Mouse (Mus musculus) CD4-positive, CD25-positive, alpha-beta regulatory T cell, adult 2 months (primary cell): Measurements from ENCODE around the gene Gm37240.
A peak's percentile ranks its signal among the peaks of the same experiment; 100 is the strongest.

Experiments
- DNase-seq: peaks from one replicate; pipeline ENCODE4 v3.0.0-alpha.2; 2012; ENCODE audit warnings: low read depth, low spot score

Gene Gm37240

DNA sequence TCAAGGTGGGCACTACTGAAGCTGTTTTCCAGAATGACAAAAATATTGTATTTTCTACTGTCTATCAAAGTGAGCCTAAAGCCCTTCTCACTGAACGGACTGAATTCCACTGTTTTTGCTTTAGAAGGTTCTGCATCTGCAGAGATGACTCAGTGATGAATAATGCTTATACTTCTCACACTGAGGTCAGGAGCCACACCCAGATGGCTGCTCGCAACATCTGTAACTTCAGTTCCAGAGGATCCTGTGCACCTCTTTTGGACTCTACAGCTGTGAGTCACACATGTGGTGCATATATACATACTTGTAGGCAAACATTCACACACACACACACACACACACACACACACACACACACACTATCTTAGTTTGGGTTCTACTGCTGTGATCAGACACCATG is 602.8 kb downstream of the Gm37240 start:
- no peak for DNase-seq

DNA sequence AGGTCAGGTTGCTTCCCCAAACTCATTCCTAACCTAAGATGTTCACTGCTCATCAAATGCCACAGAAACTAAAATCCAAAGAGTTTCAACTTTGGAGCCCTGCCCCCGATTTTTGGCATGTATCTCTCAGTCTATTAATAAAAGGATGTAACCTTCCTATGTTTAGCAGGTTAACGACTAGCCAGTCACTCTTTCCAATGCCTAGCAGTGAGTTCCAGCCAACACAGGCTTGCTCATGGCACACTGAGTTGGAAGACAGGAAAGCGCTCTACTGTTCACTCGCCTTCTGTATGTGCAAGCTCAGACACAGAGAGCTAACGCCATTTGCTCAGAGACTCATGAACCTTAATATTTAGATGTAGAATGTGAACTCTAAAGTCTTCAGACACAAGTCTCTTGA is 604.5 kb downstream of the Gm37240 start:
- DNase-seq, result no peak

GRCm38 (mm10) chr3:85275075-85275474 is 612.2 kb downstream of the Gm37240 start:
- peak; percentile 10 for DNase-seq

GRCm38 (mm10) chr3:85271491-85271890 is 615.8 kb downstream of the Gm37240 start:
- DNase-seq, result no peak

DNA sequence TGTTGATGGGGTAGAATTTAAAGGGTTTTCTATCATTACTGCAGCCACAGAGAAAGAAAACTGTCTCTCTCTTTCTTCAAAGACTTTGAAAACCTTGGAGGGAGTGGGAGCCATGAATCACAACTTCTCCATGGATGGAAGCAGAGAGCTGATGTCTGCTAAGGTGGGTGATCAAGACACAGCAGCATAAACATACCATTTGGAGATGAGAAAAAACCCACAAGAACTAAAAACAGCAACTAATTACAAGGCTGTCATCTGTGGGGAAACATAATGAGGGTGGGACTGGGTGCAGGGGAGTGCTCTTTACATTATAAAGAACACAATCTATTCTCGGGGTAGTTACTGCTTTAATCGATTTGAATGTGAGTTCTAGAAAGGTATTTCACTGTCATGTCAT is 622.4 kb downstream of the Gm37240 start:
- no peak for DNase-seq

DNA sequence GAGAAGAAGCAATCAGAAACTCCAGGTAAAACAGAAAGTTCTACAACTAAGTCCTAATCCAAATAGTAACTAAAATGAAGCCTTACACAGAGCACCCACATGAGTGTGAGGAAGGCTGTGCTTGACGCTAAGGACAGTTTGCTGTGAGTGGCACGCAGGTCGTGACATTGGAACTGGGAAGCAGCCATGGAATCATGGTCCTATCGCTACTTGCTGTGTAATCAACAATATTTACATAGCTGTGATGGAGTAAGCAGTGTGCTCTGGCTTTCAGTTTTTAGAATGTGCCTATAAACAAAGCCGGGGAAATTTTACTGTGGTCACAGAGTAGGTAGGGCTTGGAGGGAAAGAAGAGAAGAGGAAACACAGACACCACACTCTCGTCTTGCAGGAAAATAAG is 622.8 kb downstream of the Gm37240 start:
- no peak for DNase-seq

DNA sequence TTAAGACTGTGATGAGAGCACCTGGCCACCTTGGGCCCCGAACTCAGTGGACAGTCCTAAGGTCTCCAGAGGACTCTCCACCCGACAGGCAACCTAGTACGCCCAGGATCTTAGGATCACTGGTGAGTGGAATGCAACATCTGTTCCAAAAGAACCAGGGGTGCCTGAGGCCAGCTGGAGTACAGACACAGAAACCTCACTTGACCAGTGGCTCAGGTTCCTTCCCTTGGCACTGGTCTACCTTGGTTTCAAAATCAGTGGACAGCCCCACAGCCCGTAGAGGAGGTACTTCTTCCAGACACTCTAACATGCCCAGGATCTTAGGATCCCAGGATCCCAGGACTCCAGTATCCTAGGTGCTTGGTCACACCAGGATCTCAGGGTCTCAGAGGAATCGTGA is 632.8 kb downstream of the Gm37240 start:
- DNase-seq, result no peak

DNA sequence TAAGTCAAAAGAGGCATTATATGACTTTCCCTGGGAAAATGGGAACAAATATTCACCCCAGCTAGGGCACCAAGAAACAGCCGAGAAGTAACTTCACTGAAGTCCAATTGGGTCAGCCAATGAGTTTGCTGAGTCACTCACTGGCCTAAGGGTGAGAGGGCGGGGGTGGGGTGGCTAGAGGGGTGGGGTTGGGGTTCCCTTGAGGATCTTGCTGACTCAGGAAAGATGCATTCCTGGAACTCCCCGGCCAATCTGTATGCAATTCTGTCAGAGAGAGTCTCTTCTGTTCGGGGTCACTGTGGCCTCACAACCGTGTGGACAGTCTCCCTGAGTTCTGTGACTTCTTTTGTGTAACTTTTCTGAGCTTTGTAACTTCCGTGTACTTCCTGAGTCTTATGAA is 635.7 kb downstream of the Gm37240 start:
- DNase-seq, result no peak

DNA sequence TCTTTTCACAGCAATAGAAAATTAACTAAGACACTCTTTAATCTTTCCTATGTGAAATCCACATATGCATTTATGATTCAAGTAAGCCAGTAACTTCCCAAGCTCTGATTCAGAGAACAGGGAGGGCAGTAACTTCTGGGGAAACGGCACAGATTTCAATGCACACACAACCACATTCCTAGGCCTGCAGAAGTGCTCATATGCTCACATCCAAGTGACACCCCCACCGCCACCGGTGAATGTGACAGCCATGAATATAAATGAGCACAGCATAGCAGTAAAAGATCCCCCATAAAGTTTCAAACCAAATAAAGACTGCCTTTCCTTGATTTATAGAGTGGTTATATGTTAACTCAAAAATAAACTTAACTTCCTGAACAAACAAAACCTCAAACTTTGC is 641.2 kb downstream of the Gm37240 start:
- no peak for DNase-seq

DNA sequence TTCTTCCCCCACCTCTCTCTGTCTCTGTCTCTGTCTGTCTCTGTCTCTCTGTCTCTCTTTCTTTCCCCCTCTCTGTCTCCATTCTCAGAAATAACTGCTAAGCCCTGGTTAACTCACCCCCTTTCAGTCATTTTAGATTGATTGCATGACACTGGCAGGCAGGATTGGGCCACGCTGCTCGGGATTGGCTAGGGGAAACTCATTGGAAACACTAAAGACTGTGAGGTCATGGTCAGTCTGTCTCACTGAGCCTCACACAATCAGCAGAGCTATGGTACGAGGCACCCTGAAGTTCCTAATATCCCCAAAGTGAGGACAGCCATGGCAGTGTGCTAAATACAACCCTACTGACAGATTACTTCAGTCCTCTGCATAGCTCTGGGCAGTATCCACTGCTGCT is 650.8 kb downstream of the Gm37240 start:
- no peak for DNase-seq

GRCm38 (mm10) chr3:85232846-85233245 is 654.5 kb downstream of the Gm37240 start:
- DNase-seq, result no peak

DNA sequence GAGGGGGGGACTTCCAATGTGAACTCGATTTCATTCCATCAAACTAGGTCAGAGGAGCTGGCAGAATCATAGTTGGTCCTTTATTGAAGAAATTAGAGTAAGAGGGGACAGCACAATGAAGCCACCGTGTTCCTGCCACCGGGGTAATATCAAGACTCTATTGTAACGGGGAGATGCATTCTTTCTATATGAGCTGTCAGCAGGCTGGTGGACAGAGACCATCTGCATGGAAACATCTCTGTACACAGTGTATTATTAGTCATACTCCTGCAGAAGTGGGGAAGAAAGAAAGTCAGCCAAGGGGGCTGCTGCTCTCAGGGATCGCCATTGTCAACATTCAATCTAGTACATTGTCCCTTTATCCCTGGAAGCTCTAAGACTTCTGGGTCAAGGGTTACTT is 665.3 kb downstream of the Gm37240 start:
- no peak for DNase-seq

GRCm38 (mm10) chr3:85214926-85215325 is 672.4 kb downstream of the Gm37240 start:
- DNase-seq, result no peak

DNA sequence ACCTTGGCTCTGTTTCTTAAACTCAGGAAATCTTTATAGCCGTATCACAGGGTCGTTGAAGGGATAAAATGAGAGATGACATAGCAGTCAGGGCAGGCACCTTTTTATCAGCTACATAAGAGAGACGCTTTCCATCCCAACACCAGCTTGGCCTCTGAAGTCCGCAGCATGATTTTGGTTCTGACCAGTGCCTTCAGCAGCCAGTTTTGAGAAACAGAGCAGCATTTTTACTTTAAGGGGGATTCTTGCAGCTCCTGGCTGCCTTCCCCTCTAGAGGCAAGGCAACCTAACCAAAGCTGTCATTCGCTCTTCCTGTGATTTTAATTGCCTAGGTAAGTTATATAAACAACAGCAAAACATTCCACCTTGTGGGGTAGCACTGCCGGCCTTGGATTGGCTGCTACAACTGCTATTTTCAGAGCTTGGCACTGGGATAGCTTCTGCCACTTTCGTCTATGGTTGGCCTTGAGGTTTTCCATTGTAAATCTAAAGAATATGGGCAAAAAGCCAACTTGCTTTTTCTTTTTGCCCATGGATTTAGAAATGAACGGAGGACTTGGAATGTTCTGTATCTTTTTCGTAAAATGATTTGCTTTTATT is 674.5 kb downstream of the Gm37240 start:
- DNase-seq, result no peak

DNA sequence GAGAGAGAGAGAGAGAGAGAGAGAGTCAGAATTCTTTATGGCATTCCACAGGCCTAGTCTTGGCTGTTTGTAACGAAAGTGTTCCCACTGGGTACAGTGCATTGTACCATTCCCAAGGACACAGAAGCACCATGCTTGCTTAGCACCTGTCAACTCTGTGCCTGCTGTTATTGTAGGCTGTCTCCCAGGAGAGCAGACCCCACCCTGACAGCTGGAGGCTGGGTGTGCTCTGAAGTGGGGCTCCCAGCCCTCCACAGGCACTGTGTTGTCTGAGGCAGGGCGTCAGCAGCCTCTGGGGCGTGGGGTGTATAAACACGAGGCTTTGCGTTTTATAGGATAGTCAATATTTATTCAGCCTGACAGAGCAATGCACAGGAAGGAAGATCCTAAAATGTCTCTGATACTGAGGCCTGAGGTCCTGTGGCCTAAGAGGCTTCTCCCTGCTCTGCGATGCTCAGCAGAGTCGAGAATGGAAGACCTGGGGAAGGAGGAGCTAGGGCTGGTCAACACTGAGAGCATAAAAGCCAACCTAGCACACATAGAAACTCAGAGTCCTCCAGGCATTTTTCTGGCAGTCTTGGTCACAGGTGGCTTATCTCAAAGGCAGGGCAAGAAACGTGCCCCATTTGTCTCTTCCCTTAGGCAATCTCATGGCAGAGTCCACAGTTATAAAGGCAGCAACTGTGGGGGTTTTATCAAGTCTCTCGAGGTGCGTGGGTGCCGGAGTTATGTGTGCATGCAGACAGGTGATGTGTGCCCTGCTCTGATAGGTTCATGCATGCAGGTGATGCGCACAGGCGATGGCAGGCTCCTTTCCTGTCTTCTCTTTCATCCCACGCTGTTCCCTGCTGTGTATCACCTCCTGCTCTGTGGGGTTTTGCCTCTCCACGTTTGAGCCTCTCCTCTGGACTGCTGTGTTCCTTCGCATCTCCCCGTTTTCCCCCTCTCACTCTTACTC is 677.2 kb downstream of the Gm37240 start:
- no peak for DNase-seq

DNA sequence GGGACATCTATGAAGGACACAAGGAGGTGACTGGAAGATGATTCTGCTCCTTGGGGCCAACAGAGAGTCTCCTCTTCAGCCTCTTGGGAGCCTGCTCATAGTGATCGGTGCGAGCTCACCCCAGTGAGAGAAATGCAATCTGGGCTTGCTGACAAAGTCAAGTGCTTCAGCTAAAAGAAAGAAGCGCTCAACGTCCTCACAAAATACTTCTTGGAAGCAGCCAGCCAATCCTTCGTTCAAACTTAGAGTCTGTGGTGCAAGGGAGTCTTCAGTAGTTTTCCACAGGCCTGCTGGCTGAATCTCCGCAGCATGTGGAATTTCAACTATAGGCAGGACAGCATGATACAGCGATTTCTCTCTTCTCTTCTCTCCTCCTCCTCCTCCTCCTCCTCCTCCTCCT is 680.8 kb downstream of the Gm37240 start:
- no peak for DNase-seq

DNA sequence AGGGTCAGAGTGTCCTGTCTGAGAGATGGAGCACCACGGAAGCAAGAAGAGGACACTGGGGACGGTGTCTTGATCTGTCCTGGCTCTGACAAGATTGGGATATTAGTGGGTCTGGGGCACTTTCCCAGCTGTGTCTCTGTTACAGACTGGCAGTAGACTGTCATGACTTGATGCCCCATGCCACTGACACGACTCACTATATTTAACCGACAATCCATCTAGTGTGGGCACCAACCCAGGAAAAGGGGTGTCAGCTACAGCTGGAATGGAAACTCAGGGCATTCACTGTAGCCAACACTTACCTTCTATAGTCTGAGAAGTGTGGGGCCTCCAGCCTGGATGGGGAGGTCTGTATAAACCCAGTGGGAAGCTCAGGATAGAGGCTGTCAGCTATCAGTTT is 681.4 kb downstream of the Gm37240 start:
- no peak for DNase-seq

DNA sequence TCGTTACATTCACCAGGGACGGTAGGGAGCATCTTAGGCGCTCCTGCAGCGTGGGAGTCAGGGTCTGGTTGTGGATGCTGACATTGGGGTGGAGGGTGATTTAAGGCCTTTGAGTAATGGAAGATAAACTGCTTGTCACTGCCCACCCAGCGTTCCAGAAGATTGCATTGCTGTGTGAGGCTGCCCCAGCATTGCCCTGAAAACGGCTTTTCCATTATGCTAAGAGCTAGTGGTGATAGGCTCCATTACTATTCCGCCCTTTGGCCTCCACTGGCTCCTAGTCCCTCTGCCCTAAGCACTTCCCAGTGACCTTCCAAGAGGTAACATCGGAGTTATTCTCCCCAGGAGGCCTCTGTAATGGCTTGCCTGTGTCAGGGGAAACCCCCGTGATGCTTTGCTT is 683.7 kb downstream of the Gm37240 start:
- no peak for DNase-seq

DNA sequence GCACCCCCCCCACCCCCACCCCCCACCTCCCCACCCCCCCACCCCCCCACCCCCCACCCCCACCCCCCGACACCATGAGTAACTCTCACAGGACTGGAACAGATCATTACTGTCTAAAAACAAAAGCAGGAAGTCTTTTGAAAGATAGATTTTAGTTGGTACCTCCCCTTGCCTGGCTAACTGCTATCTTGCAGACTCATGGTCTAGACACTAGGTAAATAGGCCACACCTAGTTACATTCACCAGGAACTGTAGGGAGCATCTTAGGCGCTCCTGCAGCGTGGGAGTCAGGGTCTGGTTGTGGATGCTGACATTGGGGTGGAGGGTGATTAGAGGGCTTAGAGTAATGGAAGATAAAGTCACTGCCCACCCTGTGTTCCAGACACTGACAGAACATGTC is 684.6 kb downstream of the Gm37240 start:
- DNase-seq, result peak; percentile 40

- no peak for DNase-seq
These were observed 685.5 kb downstream of the Gm37240 start for GRCm38 (mm10) chr3:85201785-85202184.

- no peak for DNase-seq
These were observed 688.8 kb downstream of the Gm37240 start for GRCm38 (mm10) chr3:85198496-85198895.

DNA sequence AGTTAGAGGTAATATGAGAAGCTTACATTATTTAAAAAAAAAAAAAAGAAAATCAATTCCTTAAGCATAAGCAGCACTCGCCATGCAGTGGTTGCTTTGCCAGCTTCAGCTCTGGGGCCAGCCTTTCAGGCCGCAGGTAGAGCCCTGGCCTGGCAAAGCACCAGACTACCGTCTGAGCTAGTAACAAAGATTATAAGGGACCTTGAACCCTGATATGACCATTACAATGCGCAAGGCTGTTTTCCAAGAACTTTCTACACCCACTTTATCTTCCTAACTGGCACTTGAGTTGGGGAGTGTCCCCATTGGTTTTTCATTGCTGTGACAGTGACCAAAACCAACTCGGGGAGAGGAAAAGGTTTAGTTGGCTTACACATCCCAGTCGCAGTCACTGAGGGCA is 690.2 kb downstream of the Gm37240 start:
- DNase-seq, result no peak

DNA sequence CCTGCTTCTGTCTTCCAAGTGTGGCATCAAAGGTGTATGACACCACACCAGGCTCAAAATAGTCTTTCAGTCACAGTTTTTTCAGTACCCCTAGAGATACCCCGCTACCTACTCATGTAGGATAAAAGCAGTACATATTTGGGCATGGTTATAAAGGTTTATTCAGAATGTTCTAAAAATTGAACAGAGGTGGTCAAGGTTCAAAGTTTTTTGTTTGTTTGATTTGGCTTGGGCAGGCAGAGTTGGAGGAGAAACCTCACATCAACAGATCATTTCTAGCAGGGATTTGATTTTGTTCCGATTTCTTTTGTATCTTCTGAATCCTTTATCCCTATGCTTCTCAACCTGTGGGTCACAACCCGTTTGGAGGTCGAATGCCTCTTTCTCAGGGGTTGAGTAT is 690.7 kb downstream of the Gm37240 start:
- DNase-seq, result no peak
